Mouse (Mus musculus): ENCODE results near the gene Ciita.

Ciita gene

DNA sequence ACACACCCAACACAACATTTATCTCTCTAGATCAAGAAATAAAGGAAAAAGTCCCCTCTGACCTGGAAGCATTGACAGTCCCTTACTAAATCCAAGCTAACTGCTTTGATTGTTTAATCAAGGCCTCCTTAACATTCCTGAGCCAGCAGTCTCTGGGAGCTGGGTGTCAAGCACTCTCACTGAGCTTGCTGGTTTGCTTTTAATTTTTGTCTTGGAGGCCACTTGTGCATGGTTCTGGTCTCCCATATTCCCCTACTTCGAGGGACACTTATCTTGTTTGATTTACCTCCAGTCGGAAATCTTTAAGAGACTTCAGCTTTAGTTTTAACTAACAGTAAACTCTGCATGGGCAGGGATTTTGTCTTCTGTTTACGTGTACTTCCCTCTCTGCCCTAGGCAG lies 4.9 kb upstream of the Ciita start:
- no peak for DNase-seq (ENCODE audit: low spot score)

DNA sequence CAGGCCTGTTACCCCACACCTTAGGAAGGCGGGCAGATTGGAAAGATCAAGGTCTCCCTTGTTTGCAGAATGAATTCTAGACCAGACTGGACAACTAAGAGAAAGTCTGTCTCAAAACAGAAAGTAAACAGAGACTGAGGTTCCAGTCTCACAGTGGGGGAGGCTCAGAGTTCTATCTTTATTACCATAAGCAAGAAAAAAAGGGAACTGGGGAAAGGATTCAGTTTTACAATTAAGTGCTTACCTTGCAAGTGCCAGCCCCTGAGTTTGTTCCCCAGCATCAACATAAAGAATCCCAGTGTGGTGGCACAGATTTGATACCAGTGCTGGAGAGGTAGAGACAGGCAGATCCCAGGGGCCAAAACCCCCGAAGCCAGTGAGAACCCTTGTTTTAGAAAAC lies 3.9 kb upstream of the Ciita start:
- DNase-seq (ENCODE audit: low spot score), result no peak

DNA sequence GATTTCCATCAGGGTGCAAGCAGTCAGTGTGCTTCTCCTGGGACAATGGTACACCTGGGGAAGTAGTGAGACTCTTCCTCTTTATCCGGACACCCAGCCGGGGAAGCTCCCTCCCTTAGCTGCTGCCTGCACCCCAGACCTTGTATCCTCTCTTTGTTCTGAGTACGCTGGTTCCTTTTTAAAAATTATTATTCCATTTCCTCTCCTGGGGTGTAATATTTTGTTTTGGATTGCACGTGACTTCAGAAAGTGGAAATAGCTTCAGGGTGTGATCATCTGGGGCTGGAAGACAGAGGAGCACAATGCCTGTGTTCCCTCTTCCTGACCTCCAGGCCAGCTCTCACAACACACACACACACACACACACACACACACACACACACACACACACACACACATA lies 2.5 kb downstream of the Ciita start:
- DNase-seq (ENCODE audit: low spot score), result no peak

DNA sequence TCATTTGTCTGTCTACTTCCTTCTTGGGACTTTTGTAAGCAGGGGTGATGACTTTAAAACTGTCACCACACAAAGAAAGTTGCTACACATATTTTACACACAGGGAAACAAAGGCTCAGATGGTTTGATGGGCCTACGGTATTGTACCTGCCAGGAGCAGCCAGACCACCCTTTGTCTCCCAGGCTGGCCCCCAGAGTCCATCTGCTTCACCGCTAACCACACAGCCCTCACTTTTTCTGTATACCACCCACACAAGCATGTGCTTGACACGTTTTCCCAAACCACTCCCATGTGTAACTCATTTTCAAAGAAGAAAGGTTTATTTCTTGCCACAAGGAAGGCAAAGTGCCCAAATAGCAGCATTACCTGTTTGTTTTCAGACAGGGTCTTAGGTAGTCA lies 7.1 kb downstream of the Ciita start:
- DNase-seq (ENCODE audit: low spot score), result no peak

DNA sequence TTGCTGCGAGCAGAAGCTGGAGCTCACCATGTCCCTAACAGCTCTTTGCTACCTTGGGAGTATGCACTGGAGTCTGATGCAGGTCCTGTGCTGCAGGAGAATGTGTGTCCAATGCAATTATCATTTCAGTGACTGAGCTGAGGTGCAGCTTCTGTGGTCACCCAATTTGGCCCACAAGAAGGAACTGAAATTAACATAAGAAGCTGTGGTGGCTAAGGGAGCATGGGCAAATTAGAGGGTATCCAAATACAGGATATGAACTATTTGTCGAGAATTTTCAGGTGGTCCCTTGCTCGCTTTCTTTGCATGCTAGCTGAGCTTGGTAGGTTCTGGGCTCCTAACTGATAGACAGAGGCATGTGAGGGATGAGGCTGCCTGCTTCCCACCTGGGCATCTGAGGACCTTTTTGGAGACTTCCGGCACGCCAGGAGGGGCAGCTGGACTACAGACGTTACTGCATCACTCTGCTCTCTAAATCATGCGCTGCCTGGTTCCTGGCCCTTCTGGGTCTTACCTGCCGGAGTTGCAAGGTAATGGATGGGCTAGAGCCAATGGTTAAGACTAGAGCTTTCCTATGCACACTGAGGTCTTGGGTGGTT lies 8.1 kb downstream of the Ciita start:
- DNase-seq (ENCODE audit: low spot score), result no peak

DNA sequence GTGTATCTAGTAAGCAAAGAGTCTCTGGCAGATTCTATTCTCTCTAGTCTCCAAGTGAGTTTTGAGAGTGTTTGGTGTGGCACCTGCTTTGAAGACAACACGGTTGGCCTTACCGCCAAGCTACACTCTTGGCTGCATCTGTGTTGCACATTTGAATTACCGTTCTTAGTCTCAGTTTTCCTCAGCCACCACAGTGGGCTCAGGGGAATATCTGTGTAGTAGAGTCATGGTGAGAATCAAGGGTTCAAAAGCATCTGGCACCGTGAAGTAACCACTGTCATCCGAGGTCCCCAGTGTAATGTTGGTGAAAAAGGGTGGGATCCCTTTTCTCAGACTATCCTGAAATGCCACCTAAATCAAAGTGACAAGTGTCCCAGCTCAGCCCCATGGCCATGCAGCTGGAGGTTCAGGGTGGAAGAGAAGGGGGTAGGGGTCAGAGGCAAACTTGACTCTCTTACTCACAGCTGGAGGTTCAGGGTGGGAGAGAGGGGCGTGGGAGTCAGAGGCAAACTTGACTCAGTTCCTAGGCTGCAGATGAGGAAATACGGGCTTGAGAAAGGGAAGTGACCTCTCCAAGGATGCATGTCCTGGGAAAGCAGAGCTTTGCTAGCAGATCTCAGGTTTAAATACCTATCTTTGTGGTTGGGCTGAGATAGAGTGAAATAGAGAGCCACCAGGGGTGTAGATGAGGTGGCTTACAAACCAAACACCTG lies 9.1 kb downstream of the Ciita start:
- no peak for DNase-seq (ENCODE audit: low spot score)

DNA sequence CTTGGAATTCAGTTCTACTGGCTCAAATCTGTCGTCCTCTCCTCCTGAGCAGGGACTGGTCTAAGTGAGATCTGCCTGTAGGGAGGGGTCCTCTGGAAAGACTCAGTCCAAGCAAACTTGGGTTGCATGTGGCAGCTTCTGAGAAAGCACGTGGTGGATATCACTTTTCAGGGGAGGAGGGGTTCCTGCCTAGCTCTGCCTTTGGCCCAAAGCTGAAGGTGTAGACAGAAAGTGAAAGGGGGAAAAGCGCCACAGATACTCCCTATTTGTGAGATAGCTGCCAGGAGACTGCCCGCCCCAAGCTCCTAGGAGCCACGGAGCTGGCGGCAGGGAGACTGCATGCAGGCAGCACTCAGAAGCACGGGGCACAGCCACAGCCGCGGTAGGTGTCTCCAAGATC lies 9.6 kb downstream of the Ciita start:
- no peak for DNase-seq (ENCODE audit: low spot score)

DNA sequence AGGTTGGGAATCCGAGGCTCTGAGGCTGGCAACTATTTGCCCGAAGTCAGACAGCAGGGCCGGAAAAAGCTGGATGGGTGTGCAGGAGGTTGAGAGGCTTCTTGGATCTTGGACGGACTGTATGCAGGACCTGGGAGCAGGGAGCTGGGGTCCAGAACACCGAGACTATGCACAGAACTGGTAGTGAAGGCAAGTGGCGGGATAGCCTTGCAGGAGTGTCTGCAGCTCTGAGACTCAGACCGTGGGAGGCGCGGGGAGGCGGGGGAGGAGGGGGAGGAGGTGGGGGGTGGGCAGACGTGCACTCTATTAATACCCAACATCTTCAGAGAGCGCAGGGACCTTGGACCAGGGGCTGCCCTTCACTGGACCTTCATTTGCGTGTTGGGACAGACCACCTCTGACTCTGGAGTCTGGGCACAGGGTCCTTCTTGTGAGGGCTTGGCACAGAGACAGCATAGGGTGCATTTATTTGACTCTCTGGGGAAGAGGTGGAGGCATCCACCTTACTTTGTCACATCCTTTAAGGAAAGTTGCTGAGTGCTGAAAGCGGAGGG lies 10.1 kb downstream of the Ciita start:
- DNase-seq (ENCODE audit: low spot score), result no peak

DNA sequence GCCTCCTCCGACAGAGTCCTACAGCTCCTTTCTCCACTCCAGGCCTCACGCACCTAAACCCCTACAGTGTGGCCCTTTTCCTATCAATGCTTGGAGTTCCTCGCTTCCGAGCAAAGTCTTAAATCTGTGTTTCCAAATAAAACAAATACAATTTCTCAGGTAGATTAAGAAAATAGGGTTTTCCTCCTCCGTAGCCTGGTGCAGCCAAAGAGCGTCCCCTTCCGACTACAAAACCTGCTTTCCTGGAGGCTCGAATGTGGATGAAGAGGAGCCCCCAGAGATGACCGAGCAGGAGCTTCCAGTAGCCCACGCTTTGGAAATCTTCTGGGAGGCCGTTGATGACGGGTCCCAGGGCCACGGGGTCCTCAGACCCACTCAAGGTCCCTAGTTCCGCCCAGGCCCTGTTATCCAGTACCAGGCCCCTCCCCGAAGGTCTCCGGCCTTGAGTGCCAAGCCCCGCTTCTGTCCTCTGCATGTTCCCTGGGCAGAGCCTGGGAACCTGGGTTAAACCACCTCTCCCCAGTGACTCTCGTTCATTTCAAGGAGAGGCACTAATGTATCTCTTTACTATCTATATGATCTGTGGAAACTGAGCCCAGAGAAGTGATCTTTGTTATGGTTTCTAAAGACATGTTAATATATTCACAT lies 10.8 kb downstream of the Ciita start:
- no peak for DNase-seq (ENCODE audit: low spot score)

DNA sequence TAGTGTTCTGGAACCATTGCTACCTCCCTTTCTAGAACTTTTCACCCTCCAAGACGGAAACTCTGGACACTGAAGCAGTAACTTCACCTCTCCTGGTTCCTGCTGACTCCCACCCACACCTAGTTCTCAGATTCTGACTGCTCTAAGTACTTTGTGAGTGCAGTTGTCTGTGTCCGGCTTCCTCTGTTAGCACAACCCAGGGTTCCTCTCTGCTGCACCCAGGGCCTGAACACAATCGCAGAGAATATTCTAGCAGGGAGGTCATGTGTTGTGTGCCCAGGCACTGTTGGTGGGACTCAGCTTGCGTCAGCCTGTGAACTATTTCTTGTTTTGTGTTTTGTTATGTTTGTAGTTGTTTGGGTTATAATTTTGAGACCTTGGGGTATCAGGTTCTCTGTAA lies 11.9 kb downstream of the Ciita start:
- DNase-seq (ENCODE audit: low spot score), result no peak

DNA sequence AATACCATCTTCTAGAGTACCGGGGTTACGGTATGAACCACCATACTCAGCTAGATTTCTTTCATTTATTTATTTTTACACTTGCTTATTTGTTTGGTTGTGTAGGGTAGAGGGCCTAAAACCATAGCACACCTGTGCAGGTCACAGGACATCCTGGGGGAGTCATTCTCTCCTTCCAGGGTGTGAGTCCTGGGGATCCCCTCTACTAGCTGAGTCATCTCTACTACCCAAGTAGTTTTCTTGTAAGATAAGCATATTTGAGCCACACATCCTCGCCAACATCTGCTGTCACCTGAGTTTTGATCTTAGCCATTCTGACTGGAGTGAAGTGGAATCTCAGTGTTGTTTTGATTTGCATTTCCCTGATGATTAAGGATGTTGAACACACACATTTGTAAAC lies 12.7 kb downstream of the Ciita start:
- DNase-seq (ENCODE audit: low spot score), result no peak

DNA sequence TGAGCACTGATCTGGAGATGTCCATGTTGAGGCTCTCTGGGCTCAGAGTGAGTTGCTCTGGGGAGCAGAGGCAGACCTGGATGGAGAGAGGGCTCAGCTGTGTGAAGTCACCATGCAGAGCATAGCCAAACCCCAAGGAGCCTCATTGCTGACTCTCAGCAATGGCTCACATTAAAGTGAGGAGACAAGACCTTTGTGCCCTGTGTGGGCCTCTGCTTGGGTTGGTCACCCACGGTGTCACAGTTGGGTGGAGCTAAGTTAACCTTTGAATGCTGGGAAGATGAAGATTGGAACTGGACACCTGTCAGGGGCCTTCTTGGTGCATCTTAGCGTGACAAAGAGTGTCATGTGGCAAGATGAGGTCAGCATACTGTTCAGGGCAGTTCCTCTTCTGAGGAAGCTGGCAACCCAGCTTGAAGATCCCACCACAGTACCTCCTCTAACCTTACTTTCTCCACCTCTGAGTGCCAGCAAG lies 16.0 kb downstream of the Ciita start:
- DNase-seq (ENCODE audit: low spot score), result no peak

DNA sequence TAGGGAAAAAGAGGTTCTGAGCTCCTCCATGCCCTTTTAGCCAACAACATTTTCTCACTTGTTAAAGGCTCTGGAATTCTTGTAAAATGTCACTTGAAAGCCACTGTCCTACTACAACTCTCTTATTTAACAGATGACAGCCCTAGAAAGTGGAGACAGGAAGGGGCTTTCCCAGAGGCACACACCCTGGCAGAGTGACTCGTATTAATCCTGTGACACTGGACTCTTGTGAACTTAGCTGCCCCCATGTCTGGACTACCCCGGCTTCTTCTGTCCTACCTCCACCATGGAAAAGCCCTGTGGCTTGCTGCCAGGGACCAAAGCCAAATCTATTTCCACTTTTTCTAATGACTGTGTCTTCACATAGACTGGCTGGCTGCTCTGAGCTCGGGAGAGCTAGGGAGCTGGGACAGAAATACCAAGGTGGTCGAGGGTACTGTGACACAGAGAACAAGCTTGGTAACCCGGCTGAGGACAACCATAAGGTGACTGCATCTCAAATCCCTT lies 18.3 kb downstream of the Ciita start:
- no peak for DNase-seq (ENCODE audit: low spot score)

DNA sequence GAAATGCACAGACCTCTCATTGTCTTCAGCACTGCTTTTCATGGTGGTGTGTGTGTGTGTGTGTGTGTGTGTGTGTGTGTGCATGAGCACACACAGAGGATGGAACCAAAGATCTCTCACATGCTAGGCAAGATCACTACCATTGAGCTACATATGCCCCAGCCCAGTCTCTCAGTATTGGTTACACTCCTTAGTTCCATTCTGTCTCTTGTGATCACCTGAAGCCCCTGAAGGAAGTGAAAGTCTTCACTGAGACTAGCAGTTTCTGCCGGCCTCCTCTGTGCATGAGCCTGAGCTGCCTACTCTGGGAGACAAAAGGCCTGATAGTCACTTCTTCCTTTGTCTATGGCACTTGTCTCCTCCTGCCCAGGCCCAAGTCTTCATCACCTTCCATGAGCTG lies 19.3 kb downstream of the Ciita start:
- no peak for DNase-seq (ENCODE audit: low spot score)

DNA sequence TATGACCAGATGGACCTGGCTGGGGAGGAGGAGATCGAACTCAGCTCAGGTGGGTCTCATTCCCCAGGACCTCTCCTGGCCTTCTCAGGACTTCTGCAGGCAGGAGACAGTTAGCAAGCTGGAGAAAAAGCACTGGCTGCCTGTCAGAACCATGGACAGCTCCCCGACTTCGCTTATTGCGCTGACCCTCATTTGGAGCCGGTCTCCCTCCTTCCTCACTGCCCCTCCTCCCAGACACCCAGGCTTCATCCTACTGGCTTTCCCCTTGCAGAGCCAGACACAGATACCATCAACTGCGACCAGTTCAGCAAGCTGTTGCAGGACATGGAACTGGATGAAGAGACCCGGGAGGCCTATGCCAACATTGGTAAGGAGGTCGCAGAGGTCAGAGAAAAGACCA lies 22.0 kb downstream of the Ciita start:
- DNase-seq (ENCODE audit: low spot score), result peak; percentile 11

DNA sequence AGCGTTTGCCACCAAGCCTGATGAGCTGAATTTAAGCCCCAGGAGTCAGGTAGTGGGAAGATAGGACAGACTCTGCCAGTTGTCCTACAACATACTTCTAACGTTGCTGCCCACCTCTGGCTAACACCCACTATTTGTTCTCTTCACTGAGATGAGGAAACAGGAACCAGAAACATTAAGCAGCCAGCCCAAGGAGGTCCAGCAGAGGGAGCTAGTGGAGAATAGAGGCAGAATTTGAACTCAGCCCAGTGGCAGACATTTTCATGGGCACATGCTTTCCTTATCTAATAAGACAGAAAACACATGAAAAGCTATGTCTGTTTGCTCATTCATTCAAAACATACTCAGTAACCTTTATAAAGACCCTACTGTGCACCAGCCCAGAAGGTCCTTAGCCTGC lies 23.2 kb downstream of the Ciita start:
- DNase-seq (ENCODE audit: low spot score), result no peak

DNA sequence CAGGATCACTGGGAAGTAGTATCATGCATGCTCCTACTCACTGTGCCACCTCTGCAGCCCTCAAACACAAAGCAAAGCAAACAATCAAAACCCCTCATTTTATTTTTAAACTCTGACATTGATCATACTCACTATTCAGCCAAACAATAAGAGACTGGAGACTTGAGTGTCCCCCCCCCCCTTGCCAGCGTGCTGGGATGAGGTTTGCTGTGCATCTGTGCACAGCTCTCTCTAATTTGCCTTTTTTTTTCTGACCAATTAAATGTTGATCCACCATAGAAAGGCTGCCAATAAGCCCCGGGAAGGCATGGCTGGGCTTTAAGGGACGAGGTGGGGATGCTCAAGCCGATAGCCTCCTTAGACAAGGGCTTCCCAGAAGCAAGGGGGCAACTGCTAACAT lies 27.6 kb downstream of the Ciita start:
- no peak for DNase-seq (ENCODE audit: low spot score)

DNA sequence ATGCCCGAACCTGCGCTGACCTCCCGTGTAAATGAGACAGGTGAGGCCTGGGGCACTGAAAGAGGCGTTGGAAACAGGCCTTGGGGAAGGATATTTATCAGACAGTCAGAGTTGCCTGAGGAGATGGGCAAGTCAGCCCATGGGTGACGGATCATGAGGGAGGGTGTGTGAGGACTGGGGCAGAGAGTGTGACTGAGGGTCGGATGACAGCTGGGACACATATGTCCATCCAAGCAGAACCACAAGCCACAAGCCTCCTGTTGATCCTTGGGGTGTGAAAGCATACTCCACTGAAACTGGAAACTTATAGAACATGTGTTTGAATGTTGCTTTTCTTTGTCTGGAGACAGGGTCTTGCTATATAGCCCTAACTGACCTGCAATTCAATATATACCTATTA lies 28.8 kb downstream of the Ciita start:
- no peak for DNase-seq (ENCODE audit: low spot score)

DNA sequence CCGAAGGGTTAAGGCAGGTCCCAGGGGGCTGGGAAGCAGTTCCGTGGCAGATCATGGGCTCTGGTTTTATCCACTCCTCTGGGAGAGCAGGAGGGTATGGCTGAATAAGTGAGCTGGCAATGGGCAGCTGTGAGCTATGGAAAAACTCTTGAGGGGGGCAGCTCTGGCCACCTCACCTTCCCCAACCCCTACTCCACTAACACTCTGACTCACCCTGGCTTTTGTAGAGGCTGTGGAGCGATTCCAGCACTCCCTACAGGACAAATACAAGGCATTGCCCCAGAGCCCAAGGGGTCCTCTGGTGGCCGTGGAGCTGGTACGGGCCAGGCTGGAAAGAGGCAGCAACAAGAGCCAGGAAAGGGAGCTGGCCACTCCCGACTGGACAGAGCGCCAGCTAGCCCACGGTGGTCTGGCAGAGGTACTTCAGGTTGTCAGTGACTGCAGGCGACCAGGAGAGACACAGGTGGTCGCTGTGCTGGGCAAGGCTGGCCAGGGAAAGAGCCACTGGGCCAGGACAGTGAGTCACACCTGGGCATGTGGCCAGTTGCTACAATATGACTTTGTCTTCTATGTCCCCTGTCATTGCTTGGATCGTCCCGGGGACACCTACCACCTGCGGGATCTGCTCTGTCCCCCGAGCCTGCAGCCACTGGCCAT lies 30.7 kb downstream of the Ciita start:
- no peak for DNase-seq (ENCODE audit: low spot score)

DNA sequence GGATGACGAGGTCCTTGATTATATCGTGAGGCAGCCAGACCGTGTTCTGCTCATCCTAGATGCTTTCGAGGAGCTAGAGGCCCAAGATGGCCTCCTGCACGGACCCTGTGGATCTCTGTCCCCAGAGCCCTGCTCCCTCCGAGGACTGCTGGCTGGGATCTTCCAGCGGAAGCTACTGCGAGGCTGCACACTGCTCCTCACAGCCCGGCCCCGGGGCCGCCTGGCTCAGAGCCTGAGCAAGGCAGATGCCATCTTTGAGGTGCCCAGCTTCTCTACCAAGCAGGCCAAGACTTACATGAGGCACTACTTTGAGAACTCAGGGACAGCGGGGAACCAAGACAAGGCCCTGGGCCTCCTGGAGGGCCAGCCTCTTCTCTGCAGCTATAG lies 31.3 kb downstream of the Ciita start:
- no peak for DNase-seq (ENCODE audit: low spot score)

DNA sequence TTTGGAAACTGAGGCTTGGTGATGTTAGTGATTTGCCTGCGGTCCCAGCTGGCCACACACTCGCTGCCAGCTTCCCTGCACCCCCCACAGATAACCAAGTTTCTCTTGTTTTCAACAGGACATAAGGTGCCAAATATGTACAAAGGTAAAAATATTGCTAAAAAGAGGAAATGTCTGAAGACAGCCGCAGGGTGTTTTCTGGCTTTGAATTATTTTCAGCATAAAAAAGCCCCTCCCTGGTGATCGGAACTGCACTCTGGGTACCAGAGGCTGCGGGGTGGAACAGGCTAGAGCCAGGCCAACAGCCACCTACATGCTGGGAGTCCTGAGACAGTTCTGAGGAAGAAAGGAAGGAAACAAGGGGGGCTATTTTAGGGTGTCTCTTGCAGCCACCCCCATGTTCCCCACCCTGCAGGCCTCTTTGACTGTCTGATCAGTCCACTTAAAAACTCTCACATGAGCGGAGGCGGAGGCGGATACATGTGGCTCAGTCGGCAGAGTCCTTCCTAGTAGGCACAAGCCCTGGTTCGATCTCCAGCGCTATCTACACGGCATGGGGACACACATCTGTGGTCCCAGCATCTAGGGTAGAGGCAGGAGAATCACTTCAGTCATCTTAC lies 36.2 kb downstream of the Ciita start:
- DNase-seq (ENCODE audit: low spot score), result no peak

DNA sequence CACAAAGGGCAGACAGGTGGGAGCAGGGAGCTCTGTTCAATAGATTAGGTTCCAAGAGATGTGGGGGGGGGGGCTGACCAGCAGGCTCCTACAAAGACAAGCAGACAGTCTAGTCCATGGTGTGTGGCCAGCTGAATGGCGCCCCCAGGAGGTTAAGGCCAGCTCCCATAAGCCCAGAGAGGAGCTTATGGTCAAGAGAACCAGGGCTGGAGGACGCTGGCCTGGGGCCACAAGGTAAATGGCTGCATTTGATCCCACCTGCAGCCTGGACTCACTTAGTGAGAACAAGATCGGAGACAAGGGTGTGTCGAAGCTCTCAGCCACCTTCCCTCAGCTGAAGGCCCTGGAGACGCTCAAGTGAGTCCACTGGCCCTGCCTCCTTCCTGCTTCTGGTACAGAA lies 38.2 kb downstream of the Ciita start:
- DNase-seq (ENCODE audit: low spot score), result no peak

Data from ovary, adult 18-20 months (tissue).